Mouse (Mus musculus): ENCODE measurements at regions not wholly inside any gene's neighbourhood (a gene's known extent, or its start where the extent isn't known, plus 50 kb on each side); places are given as distances from the start of the nearest gene placed in this dataset.
A peak's percentile ranks its signal among the peaks of the same experiment; 100 is the strongest.

- H3K4me2 ChIP-seq: no peak overlapping the region
- H3K9me3 ChIP-seq (ENCODE audit: control insufficient read depth, low read length): no peaks in the 10 kb centered on the region
- no peaks in the 10 kb centered on the region for H3K36me3 ChIP-seq (ENCODE audit: control insufficient read depth, insufficient read depth, low read length)
- H3K4me3 ChIP-seq (ENCODE audit: low read depth, low read length): no peak overlapping the region
- H3K27me3 ChIP-seq (ENCODE audit: control insufficient read depth, insufficient read depth, low read length): no peaks in the 10 kb centered on the region
- H3K9ac ChIP-seq (ENCODE audit: low read length): no peak overlapping the region
- WGBS: 9% methylated on average over 2 of the region's 2 CpGs
- ATAC-seq (ENCODE audit: low FRiP score): peak; percentile 77; the same call in 1 of the 2 replicates
- peak; percentile 96 for DNase-seq (ENCODE audit: low spot score, missing footprints)
- no peaks in the 10 kb centered on the region for H3K4me1 ChIP-seq (ENCODE audit: control insufficient read depth, insufficient read depth, low read length)
- no peak overlapping the region for H3K27ac ChIP-seq (ENCODE audit: low read depth, low read length)
Observed at GRCm38 (mm10) chr16:49278478-49278877, 221.2 kb downstream of the Myh15 start.

GRCm38 (mm10) chr16:49288096-49288714 lies 230.9 kb downstream of the Myh15 start:
- no peaks in the 10 kb centered on the region for H3K27me3 ChIP-seq (ENCODE audit: control insufficient read depth, insufficient read depth, low read length)
- no peaks in the 10 kb centered on the region for H3K4me1 ChIP-seq (ENCODE audit: control insufficient read depth, insufficient read depth, low read length)
- H3K4me2 ChIP-seq: no peak overlapping the region
- no peak overlapping the region for H3K27ac ChIP-seq (ENCODE audit: low read depth, low read length)
- no peaks in the 10 kb centered on the region for H3K36me3 ChIP-seq (ENCODE audit: control insufficient read depth, insufficient read depth, low read length)
- ATAC-seq (ENCODE audit: low FRiP score) (no peak), DNase-seq (ENCODE audit: low spot score, missing footprints) (no peak)
- no peak overlapping the region for H3K4me3 ChIP-seq (ENCODE audit: low read depth, low read length)
- WGBS: 86% methylated on average over 4 of the region's 4 CpGs
- H3K9ac ChIP-seq (ENCODE audit: low read length): no peak overlapping the region
- H3K9me3 ChIP-seq (ENCODE audit: control insufficient read depth, low read length): no peaks in the 10 kb centered on the region

DNA sequence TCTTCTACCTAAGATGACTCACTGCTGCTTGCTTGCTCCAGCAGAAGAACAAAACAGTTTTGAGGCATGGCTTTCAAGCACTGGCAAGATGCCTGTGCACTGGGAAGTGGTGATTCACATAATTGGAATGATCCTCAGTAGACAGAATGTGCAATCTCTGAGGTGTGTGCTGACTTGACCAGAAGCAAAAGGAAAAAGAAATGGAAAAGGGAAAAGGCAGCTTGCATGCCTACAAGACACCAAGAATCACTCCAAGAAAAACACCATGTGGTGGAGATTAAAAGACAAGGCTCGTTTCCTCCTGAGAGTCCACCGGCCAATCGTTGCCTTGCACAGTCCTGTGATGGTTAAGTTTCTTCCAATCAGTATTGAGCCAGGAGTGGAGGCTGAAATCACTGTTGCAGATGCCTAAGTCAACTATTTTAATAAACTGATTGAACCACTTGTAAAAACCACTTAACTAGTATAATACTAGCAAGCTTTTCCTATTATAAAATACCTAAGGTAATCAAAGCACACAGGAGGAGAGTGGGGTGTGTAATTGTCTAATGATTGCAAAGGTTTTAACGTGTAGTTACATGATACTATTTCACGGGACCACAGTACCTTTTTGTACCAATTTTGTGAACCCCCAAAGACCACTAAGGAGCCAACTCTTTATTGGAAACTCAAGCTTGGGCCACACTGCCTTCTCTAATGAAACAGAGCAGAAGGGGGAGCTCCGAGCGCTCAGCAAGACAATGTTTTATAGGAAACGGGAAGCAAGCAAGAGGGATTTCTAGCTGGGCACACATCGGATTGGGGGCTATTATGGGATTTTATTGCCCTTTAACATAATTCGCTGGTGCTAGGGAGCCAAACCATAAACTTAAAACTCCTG lies 232.2 kb downstream of the Myh15 start:
- H3K27me3 ChIP-seq (ENCODE audit: control insufficient read depth, insufficient read depth, low read length): no peaks in the 10 kb centered on the region
- no peaks in the 10 kb centered on the region for H3K9me3 ChIP-seq (ENCODE audit: control insufficient read depth, low read length)
- H3K9ac ChIP-seq (ENCODE audit: low read length): no peak overlapping the region
- ATAC-seq (ENCODE audit: low FRiP score): no peak
- WGBS: 84% methylated on average over 10 of the region's 10 CpGs
- no peak overlapping the region for H3K4me2 ChIP-seq
- no peak overlapping the region for H3K4me3 ChIP-seq (ENCODE audit: low read depth, low read length)
- no peak for DNase-seq (ENCODE audit: low spot score, missing footprints)
- H3K27ac ChIP-seq (ENCODE audit: low read depth, low read length): no peak overlapping the region
- no peaks in the 10 kb centered on the region for H3K36me3 ChIP-seq (ENCODE audit: control insufficient read depth, insufficient read depth, low read length)
- no peaks in the 10 kb centered on the region for H3K4me1 ChIP-seq (ENCODE audit: control insufficient read depth, insufficient read depth, low read length)

DNA sequence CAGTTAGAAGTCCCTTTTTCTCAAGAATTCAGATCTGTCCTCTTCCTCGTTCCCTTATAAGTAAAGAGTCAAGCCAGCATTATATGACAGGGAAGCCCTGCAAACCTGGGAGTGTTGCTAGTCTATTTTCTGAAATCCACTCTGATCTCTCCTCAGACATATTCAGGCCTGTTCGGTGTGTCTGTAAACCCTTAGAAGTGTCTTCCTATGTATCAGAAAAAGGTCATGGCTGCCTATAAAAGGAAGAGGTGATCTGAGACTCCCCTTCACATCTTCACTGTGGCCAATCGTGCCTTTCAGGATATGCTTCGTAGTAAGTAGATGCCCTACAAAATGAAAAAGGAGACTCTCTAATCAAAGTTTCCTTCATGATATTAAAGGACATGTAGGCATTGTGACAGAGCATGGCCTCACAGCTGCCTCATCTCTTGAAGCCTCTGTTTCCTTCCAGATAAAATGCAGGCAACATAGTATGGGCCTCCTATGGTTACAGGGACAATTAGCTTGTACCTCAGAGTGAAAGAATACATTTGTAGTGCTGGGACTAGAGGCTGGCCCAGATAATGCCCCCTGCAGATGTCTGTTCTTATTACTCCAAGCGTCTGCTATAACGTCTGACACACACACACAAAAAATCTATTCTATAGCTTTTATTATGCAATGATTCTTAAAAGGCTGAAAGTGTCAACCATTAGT lies 246.5 kb downstream of the Myh15 start:
- H3K4me2 ChIP-seq: no peak overlapping the region
- no peaks in the 10 kb centered on the region for H3K9me3 ChIP-seq (ENCODE audit: control insufficient read depth, low read length)
- no peaks in the 10 kb centered on the region for H3K4me1 ChIP-seq (ENCODE audit: control insufficient read depth, insufficient read depth, low read length)
- H3K36me3 ChIP-seq (ENCODE audit: control insufficient read depth, insufficient read depth, low read length): no peaks in the 10 kb centered on the region
- H3K27me3 ChIP-seq (ENCODE audit: control insufficient read depth, insufficient read depth, low read length): no peaks in the 10 kb centered on the region
- 76% methylated on average over 6 of the region's 6 CpGs for WGBS
- no peak for DNase-seq (ENCODE audit: low spot score, missing footprints)
- H3K4me3 ChIP-seq (ENCODE audit: low read depth, low read length): no peak overlapping the region
- no peak overlapping the region for H3K27ac ChIP-seq (ENCODE audit: low read depth, low read length)
- no peak for ATAC-seq (ENCODE audit: low FRiP score)
- H3K9ac ChIP-seq (ENCODE audit: low read length): no peak overlapping the region

- H3K9ac ChIP-seq (ENCODE audit: low read length): no peak overlapping the region
- ATAC-seq (ENCODE audit: low FRiP score): no peak
- no peak overlapping the region for H3K27ac ChIP-seq (ENCODE audit: low read depth, low read length)
- H3K4me1 ChIP-seq (ENCODE audit: control insufficient read depth, insufficient read depth, low read length): no peaks in the 10 kb centered on the region
- H3K4me2 ChIP-seq: no peak overlapping the region
- no peak for DNase-seq (ENCODE audit: low spot score, missing footprints)
- no peaks in the 10 kb centered on the region for H3K27me3 ChIP-seq (ENCODE audit: control insufficient read depth, insufficient read depth, low read length)
- no peaks in the 10 kb centered on the region for H3K36me3 ChIP-seq (ENCODE audit: control insufficient read depth, insufficient read depth, low read length)
- no peak overlapping the region for H3K4me3 ChIP-seq (ENCODE audit: low read depth, low read length)
- WGBS: 85% methylated on average over 2 of the region's 2 CpGs
- H3K9me3 ChIP-seq (ENCODE audit: control insufficient read depth, low read length): no peaks in the 10 kb centered on the region
Observed at GRCm38 (mm10) chr16:49304354-49304753, 247.1 kb downstream of the Myh15 start.

DNA sequence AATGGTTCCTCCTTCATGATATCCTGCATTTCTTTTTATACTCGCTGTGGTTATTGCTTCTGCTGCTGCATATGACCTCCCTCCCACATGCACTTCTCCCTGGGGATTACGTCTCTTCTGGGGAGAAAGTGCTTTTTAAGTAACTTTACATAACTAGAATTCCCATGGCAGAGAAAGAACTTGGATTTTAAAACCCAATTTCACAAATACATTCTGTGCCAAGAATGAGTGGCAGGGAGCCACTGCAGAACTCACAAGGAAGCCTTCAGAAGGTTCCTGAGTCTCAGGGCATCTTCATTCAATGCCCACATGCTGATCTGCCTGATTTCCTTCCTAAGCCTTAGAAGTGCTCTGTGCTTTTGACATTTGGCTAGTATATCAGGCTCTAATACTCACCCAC lies 259.8 kb downstream of the Myh15 start:
- Histone ChIP-seq H3K4me3 (ENCODE audit: low read depth, low read length) (no peak overlapping the region), H3K36me3 (ENCODE audit: control insufficient read depth, insufficient read depth, low read length) (no peaks in the 10 kb centered on the region), H3K9me3 (ENCODE audit: control insufficient read depth, low read length) (no peaks in the 10 kb centered on the region), H3K9ac (ENCODE audit: low read length) (no peak overlapping the region), H3K27me3 (ENCODE audit: control insufficient read depth, insufficient read depth, low read length) (no peaks in the 10 kb centered on the region), H3K27ac (ENCODE audit: low read depth, low read length) (no peak overlapping the region), H3K4me2 (no peak overlapping the region), H3K4me1 (ENCODE audit: control insufficient read depth, insufficient read depth, low read length) (no peaks in the 10 kb centered on the region)
- DNase-seq (ENCODE audit: low spot score, missing footprints) (no peak), ATAC-seq (ENCODE audit: low FRiP score) (no peak)
- 89% methylated on average over 2 of the region's 2 CpGs for WGBS

DNA sequence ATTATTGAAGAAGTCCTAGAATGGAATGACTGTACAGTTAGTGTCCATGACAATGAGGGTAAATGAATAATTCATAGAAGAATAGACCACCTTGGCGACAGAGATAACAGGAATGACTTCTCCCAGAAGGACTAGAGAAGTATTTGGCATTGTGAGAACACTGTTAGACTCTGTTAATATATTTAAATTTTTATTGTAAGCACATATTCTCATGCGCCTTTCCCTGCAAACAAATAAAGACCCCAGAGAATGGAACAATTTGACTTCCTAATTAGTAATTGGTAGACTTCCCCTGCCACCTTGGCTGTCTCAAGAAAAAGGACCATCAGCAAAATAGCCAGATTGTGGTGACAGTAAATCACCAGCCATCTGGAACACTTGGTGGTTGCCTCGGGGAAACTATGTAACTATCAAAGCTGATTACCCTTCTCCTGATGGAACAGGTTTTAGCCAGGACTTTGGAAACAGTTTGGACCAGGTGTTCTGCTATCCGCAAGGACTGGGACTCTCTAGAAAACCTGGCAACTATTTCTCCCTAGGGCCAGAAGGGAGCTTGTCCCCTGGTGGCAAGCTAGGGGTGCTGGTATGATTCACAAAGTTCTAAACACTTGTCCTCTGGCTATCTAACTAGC lies 261.9 kb downstream of the Myh15 start:
- no peak overlapping the region for H3K27ac ChIP-seq (ENCODE audit: low read depth, low read length)
- H3K36me3 ChIP-seq (ENCODE audit: control insufficient read depth, insufficient read depth, low read length): no peaks in the 10 kb centered on the region
- DNase-seq (ENCODE audit: low spot score, missing footprints): no peak
- WGBS: 81% methylated on average over 4 of the region's 4 CpGs
- H3K4me1 ChIP-seq (ENCODE audit: control insufficient read depth, insufficient read depth, low read length): no peaks in the 10 kb centered on the region
- H3K4me2 ChIP-seq: no peak overlapping the region
- H3K27me3 ChIP-seq (ENCODE audit: control insufficient read depth, insufficient read depth, low read length): no peaks in the 10 kb centered on the region
- H3K9me3 ChIP-seq (ENCODE audit: control insufficient read depth, low read length): no peaks in the 10 kb centered on the region
- H3K9ac ChIP-seq (ENCODE audit: low read length): no peak overlapping the region
- no peak overlapping the region for H3K4me3 ChIP-seq (ENCODE audit: low read depth, low read length)
- no peak for ATAC-seq (ENCODE audit: low FRiP score)

DNA sequence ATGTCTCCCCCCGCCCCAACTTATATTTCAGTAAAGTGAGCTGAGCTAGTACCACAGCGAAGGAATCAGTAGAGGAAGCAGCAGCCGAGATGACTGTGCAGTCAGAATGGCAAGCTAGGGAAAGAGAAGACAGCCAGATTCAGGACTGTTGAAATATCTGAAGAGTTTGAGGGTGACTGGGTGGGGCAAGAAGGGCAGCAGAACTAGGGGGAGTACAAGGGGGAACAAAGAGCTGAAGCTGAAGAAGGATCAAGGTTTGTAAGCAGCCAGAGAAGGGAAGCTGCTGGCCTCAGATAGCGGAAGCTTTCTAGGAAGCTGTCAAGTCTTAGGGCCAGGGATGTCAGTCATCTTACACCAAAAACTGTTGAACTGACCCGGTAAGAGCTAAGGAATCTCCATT lies 262.5 kb downstream of the Myh15 start:
- DNase-seq (ENCODE audit: low spot score, missing footprints) (no peak), ATAC-seq (ENCODE audit: low FRiP score) (no peak)
- Histone ChIP-seq H3K9ac (ENCODE audit: low read length) (no peak overlapping the region), H3K36me3 (ENCODE audit: control insufficient read depth, insufficient read depth, low read length) (no peaks in the 10 kb centered on the region), H3K27me3 (ENCODE audit: control insufficient read depth, insufficient read depth, low read length) (no peaks in the 10 kb centered on the region), H3K4me3 (ENCODE audit: low read depth, low read length) (no peak overlapping the region), H3K27ac (ENCODE audit: low read depth, low read length) (no peak overlapping the region), H3K4me1 (ENCODE audit: control insufficient read depth, insufficient read depth, low read length) (no peaks in the 10 kb centered on the region), H3K9me3 (ENCODE audit: control insufficient read depth, low read length) (no peaks in the 10 kb centered on the region), H3K4me2 (no peak overlapping the region)
- 77% methylated on average over 5 of the region's 5 CpGs for WGBS

GRCm38 (mm10) chr16:49321951-49322350 lies 264.7 kb downstream of the Myh15 start:
- Histone ChIP-seq H3K27ac (ENCODE audit: low read depth, low read length) (no peak overlapping the region), H3K4me1 (ENCODE audit: control insufficient read depth, insufficient read depth, low read length) (no peaks in the 10 kb centered on the region), H3K9ac (ENCODE audit: low read length) (no peak overlapping the region), H3K4me3 (ENCODE audit: low read depth, low read length) (no peak overlapping the region), H3K4me2 (no peak overlapping the region), H3K27me3 (ENCODE audit: control insufficient read depth, insufficient read depth, low read length) (no peaks in the 10 kb centered on the region), H3K36me3 (ENCODE audit: control insufficient read depth, insufficient read depth, low read length) (no peaks in the 10 kb centered on the region), H3K9me3 (ENCODE audit: control insufficient read depth, low read length) (no peaks in the 10 kb centered on the region)
- WGBS: 89% methylated on average over 1 of the region's 1 CpGs
- ATAC-seq (ENCODE audit: low FRiP score): no peak
- no peak for DNase-seq (ENCODE audit: low spot score, missing footprints)

All from midbrain, embryonic 11.5 days (tissue).